Mouse (Mus musculus) 416B (cell line): Measurements from ENCODE around the gene 4930404N11Rik.

Source experiments
- DNase-seq: peaks from one replicate; pipeline ENCODE4 v3.0.0; 2011; ENCODE audit warnings: low read depth

The 4930404N11Rik gene

DNA sequence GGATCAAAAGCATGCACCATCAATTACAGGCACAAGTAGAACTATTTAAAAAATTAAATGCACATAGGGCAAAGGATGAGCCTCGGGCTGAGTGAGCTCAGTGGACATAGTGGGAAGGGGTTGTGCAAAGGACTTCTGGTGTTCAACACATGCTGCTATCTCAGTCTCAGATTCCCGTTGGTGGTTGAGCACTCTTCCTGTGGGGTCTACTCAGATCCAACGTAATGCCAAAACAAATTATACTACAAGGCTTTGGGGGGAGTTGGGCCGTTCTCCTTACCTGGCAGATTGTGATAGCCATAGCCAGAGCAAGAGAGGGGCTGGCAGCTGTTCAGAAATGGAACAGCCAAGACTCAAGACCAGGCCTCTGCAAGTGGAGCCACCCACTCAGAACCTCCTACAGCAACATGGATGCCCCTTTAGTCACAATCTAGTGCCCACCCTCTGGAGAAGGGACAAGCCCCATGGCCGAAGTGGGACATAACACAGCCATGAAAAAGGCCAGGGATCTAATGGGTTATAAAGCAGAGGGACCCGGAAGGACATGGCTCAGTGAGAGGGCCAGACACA is 14.3 kb upstream of the 4930404N11Rik start:
- DNase-seq: peak; percentile 55

DNA sequence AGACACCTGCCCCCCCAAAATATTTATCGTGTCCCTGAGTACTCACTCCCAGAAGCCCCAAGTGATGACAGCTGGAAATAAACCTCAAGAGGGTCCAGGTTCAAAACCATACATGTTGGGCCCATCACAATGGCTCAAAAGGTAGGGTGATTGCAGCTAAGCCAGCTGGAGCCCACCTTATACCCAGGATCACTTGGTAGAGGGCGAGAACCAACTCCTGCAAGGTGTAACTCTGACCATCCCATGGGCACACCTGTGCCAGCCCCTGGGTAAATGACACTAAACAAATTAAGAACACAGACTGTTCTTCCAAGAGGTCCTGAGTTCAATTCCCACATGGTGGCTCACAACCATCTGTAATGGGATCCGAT is 13.6 kb upstream of the 4930404N11Rik start:
- no peak for DNase-seq

DNA sequence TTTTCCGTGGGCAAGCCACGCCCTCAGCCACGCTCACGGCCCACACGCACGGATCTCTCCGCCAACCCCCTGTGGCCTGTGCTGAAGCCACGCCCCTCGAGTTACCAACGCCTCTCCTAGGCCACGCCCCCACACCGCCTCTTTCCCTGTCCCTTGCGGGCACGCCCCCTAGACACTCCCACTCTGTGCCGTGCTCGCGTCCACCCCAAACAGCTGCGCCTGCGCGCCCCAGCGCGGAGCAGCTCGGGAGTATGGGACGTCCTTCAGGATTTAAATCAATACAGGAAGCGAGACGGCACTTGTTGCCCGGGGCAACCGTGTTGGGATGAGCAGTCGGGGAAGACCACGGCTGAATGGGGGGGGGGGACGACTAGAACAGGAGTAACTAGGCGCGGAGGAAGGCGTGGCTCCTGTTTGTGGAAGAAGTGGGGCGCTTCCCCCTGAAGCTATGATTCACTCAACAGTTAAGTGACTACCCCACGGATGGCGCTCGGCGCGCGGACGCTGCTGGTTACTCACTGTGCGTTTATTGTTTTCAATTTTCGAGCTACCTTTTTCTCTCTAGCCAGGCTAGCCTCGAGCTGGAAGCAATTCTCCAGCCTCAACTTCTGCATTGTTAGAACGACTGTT is 13.1 kb upstream of the 4930404N11Rik start:
- peak; percentile 100 for DNase-seq

DNA sequence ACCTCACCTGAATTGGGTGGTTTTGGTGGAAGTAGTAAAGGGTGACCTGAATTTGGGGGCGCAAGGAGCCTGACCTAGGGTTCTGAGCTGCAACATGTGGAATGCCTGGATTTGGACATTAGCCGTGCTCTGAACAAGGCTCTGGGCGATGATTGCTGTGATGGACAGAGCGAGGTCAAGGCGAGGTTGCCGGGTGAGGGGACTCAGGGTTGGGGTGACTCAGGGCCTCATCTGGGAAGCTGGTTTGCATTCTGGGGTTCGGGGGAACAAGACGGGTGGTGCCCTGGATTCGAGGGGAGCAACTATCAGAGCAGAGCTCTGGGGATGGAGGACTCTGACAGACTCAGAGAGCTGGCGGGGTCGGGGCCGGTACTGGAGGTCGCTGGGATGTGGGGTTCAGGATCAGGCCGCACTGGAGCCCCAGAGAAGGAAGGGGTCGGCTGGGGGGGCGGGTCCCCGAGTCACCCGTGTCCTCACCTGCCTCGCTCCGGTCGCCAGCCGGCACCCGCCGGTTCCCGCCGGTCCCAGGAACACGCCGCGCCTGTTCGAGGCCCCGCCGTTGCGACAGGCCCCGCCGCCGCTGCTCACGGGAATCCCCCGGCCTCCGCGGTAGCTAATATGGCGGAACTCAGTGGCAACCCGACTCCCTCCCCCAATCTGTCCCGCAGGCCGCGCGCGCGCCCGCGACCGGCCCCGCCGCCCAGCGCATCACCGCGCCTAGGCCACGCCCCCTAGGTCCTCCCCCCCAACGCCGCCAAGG is 12.4 kb upstream of the 4930404N11Rik start, which contains the start of gene Fzr1:
Gene Fzr1, minus strand, starts transcription at position 724 of the 760 bp plus-strand sequence.
- no peak for DNase-seq

DNA sequence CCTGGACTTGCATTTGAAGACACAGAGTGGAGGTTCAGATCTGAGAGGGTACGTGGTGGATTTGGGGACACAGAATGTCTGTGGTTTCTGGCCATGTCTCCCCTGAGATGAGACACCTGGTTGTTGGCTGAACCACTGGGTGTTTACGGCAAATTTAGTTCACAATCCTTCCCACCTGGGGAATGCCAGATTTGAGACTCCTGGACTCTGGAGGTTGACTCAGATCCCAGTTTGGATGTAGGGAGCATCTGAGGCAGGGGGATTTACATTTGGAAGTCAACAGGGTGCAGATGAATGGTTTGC is 11.7 kb upstream of the 4930404N11Rik start:
- no peak for DNase-seq

DNA sequence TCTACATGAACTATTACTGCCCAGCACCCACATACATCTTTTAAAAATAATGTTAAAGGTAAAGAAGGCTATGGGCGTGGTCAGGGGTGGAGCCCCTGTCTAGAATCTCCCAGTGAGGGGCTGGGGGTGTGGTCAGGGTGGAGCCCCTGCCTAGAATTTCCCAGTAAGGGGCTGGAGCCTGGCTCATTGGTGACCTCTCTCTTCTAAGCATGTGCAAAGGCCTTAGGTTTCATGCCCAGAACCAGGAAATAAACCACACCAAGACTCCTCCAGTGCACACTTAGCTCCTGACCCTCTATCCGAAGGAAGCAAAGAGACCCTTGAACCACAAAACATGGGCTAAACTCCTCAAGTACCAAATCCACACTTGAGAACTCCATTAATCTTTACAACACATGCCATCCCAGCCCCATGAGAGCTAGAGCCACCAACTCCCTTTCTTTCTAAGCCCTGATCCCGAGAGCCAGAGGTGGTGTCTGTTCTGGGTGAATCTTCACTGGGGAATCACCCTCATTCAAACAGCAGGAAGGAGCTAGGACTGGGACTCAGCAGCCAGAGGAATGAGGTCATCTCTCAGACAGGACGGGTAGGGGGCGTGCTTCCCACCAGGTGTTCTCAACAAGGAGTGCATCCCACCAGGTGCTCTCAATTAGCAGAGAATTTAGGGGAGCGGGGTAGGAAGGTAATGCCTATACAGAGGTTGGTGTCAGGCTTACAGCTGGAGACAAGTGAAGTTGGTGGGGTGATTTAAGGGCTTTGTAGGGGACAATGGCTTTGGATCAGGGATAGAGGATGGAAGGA is 11.1 kb upstream of the 4930404N11Rik start:
- DNase-seq: peak; percentile 82

DNA sequence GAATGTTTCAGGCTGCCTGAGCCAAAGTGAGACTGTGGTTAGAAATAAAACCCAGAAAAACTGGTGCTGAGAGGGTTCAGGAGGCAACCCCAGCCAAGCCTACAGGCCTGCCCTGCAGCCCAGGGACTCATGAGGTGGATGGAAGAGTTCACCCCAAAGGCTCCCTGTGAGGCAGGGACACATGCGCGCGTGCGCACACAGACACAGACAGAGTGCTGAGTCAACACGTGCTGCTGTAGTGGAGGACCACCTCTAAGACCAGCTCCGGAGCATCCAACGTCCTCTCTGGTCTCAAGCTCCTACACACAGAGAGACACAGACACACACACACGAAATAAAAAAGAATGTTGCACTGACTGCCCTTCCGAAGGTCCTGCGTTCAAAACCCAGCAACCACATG is 9.7 kb upstream of the 4930404N11Rik start:
- no peak for DNase-seq

DNA sequence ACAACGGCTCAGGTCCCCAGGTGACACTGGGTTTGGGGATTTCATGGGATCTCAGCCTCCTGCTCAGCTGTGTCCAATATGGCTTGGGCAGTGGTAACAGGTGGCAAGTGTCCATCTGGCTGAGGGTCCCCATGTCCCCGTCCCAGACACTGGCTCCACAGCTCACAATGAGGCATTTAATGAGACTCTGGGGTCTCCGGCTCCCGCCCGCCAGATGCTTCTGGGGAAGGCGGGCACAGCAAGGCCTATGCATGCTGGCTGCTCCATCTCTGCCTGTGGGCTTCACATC is 1.5 kb upstream of the 4930404N11Rik start:
- no peak for DNase-seq

DNA sequence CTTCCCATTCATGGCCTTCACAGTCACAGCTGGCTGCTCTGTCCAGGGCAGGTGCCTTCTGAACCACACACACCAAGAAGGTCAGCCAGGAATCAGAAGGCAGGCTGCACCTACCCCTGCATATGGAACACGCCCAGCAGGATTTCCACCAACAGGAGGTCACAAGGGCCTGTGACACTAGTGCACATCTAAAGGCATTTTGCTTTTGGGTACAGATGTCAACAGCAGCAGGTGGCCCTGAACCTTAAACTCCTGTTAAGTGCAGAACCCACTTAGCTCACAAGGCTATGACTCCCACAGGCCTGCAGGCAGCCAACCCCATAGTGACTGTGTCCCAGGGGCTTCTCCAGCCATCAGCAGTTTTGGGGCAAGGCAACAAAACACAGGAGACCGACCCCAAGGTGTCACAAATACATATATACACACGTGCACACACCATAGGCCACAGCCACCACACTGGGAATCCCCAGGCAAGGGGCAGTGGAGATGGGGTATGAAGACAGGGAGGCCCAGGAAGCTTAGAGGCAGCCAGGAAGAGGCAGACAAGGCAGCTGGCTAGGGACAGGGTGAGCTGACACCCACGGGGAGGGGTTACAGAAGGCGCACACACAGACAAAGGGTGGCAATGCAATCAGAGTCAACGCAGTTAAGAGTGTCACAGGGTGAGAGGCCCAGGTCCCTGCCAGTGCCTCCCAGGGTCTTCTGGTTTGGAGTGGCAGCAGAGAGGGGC is 1.0 kb upstream of the 4930404N11Rik start:
- peak; percentile 26 for DNase-seq

DNA sequence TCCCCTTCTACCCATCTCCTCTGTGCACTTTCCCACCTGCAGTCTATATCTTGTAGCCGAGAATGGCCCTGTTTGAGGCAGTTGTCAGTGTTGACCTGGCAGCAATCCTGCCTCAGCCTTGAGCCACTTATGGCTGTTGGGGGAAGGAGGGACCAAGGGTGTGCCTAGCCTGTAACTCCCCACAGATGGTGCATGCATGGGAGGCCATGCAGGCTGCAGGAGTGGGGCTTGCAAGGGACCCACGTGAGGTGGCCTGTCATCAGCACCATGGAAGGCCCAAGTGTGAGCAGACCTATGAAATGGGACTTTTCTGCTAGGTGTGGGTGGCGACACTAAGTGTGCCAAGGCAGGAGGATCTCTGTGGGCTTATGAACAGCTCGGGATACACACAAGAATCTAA is 543 bp downstream of the 4930404N11Rik start:
- DNase-seq: peak; percentile 21

DNA sequence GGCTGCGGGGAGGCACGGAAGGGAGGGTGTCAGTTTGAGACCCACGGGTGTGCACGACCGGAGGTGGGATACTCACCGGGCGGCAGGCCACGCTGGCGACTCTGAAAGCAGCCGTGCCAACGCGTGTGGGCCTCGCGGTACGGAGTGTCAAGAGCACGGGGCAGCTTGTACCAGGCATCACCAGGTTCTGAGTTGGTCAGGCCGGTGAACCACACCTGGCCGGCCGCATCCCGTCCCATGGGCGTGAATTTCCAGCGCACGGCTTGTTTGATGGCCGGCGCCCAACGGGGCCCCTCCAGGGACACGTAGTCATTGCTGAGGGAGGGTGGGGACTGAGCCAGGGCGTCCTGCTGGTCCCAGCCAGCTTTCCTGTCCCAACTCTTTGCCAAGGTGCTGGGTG is 950 bp downstream of the 4930404N11Rik start:
- DNase-seq: no peak

DNA sequence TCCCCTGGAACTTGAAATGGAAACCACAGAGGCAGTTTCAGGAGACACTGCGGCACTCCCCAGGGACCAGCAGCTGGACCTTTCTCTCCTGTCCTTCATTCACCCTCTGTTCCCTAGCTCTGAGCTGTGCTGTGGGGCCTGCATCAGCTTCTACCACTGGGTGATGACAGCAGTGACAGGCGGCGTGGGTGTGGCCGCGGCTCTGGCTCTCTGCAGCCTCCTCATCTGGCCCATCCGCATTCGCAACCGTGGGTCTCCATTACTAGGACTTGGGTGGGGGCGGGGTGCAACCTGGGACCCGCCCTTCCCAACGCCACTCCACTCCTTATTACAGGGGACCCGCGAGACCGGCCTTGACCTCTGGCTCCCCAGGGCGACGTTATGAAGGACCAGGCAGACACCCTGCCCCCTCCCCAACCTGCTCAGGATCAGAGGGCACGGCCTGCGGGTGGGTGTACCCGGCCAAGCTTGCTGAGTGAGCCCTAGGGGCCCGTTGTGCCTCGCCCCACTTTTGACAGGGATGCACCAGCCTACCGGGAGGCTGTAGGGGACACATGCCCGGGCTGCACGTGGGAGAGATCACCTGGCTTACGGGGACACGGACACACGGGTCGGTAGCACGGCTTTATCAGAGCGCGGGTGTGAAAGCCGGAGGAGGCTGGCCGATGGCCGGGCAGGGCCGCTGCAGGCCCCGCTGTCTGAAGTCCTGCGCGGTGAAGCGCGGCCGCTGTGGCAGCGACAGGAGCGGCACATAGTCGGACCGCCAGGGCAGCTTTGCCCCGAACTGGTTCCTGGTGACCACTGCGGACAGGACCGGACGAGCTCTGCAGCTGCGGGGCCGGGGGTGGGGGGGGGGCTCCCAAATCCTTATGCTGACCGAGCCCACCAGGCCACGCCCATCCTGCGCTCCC is 1.9 kb downstream of the 4930404N11Rik start:
- DNase-seq: no peak

DNA sequence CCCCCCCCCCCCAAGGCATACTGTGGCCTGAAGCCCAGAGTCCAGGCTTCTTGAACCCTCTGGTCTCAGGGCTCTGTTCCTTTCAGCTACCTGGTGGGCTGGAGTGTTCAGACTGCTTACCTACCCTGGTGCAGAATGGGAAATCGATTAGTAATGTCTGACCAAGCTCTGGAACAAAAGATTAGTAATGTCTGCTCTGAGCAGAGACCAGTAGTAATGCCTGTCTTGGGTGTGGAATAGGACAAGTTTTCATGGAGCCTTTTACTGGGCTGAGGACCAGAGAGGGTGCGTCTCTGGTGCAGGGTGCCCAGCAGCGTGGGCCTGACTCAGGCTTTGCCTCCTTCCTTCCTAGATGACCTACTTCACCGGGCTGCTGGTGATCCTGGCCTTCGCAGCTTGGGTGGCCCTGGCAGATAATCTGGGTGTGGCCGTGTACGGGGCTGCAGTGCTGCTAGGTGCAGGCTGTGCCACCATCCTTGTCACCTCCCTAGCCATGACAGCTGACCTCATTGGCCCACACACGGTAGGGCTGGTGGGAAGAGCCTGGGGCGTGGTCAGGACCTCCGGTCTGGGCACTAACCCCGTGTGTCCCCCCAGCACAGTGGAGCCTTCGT is 3.2 kb downstream of the 4930404N11Rik start:
- peak; percentile 22 for DNase-seq

DNA sequence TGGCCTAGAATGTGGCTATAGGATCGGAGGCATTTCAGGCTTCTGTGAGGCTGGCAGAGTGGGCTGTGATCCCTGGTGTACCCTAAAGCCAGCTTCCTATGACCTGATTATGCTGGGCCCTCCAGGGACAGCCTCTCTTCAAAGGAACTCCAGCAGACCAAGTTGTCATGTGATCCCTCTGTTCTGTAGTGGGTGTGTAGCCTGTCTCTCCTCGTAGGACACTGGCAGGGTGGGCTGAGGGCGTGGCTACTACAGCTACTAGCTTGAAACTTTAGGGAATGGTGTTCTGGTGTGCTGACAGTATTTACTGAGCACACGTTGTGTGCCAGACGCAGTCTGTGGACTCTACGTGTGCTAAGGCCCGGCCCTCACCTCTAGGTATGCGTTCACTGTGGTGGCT is 4.9 kb downstream of the 4930404N11Rik start:
- DNase-seq: no peak

DNA sequence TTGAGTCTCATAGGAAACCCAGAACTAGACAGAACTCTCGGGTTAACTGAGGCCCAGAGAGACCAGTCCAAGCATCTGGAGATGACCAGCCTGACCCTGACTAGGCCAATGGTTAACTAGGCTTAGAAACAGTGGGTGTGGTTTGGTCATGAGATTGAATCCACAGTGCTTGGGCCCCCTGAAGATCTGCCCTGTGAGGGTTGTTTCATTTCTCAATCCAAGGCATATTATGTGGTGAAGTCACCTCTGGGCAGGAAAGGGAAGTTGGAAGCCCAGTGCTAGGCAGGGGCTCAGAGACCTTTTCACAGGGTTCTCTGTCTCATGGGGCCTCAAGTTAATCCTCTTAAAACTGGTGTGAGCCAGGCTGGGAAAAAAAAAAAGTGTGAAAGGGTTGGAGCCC is 6.8 kb downstream of the 4930404N11Rik start:
- DNase-seq: peak; percentile 72

DNA sequence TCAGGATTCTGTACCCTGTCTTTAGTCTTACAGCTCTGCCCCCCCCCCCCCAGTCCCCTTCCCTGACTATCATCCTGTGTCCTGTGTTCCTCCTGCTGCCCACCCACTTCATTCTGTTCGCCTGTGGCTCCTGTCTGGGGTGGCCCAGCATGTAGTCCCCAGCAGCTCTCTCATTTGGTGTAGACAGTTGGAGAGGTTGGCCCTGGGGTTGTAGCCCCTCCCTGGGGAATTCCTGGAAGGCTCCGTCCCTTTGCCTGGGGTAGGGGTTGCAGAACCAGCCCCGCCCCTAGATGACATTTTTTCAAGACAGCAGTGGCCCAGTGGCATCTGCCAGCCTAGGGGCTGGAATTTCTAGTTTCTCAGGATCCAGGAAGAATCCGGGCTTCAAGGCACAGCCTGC is 7.4 kb downstream of the 4930404N11Rik start:
- DNase-seq: no peak

DNA sequence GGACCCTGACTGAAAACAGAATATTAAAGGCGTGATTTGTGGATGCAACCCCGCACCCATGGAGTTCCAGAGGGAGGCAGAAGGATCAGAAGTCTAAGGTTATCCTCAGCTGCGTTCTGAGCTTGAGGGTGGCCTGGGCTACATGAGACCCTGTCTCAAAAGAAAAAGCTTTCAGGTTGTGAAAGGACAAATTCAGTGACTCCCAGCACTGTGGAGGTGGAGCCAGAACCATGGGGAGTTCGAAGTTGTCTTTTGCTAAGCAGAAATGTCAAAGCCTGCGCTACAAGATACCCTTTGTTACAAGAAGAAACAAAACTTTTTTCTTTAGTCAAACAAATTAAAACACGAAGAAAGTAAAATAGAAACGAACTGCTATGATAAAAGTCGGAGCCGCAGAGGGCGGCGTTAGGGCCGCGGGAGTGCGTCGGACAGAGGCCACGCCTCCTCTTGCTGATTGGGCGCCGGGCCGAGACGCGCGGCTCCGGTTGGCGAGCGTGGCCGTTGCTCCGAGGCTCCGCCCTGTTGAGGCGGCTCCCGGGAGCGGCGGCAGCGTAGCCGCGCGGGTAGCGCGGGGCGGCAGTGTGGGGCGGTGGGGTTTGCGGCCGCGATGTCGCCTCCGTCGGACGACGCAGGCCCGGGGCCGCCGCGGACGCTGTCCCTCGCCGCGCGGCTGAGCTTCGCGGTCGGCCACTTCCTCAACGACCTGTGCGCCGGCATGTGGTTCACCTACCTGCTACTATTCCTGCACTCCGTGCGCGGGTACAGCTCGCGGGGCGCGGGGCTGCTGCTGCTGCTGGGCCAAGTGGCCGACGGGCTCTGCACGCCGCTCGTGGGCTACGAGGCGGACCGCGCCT is 8.4 kb downstream of the 4930404N11Rik start, which contains the start of gene Mfsd12:
Gene Mfsd12, plus strand, starts transcription at position 501 of the 854 bp plus-strand sequence.
- peak; percentile 84 for DNase-seq

DNA sequence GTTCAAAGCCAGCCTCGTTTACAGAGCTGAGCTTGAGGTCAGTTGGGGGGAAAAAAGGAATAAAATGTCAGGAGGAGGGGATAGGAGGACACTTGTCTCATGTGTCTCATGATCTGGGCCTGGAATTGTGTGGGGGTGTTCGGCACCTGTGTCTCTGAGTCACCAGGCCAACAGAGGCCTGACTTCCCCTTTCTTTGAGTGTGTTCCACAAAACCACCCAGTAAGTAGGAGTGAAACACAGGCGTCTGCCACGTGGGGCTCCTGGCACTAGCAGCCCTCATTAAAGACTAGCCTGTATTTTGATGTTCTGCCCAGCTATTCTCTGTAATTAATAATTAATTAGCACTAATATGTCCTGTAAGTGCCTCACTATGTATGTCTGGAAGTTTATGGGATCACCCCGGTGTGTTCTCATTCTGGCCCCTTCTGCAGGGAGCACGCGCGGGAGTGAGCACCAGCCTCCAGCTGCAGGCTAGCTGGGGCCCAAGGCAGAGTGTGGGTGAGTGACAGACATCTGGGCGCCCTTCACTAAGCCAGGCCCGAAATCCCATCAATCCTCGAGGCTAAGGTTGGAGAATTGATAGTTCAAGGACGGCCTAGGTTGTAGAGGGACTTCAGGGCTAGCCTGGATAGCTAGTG is 9.1 kb downstream of the 4930404N11Rik start:
- peak; percentile 89 for DNase-seq

DNA sequence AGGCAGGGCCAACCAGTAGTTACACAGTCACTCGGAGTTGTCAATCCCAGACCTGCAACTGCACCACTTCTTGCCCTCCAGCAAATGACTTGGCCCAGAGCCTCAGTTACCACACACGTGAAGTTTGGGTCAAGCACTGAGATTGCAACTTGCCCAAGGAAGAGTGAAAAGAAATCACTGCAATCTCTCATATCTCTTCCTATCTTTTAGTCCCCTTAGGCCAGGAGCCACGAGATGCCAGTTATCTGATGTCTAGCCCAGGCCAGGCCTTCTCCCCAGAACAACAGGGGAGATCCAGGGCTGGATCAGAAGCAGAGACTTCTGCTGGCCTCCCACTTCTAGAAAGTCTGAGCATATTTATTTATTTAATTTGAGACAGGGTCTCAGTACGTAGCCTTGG is 10.1 kb downstream of the 4930404N11Rik start:
- no peak for DNase-seq
